Mouse (Mus musculus) heart, embryonic 16.5 days (tissue): Measurements from ENCODE around the gene Pdcl3. TPM values are rescaled to one million over a fixed set of nuclear protein-coding genes. Genes with fewer than 3 reads are reported as not detected.
"Not testable (repeated sequence)": the region's sequence is repeated elsewhere in the genome, so short reads cannot be mapped to it uniquely, and the experiment has no call there.

Experiments
- ATAC-seq: fragments of 200-750 bp; cut with Nextera tagmentation; replicated peaks from 2 replicates; pipeline ENCODE4 v1.8.0; 2017; ENCODE audit warnings: moderate number of reproducible peaks; ENCODE audit not compliant: insufficient read depth, low FRiP score; ENCODE audit errors: extremely low read depth
- H3K27ac ChIP-seq: fragments of 300-500 bp; sonication (generic); 2 replicates; pipeline ENCODE4 v1.5.1; 2014; ENCODE audit warnings: mild to moderate bottlenecking, low read length, control low read depth, moderate library complexity
- H3K27me3 ChIP-seq: fragments of 300-500 bp; sonication (generic); 2 replicates; pipeline ENCODE4 v1.6.1; 2014; ENCODE audit warnings: low read length, mixed read lengths; ENCODE audit not compliant: control insufficient read depth, insufficient read depth
- H3K36me3 ChIP-seq: fragments of 300-500 bp; sonication (generic); 2 replicates; pipeline ENCODE4 v1.6.1; 2014; ENCODE audit not compliant: control insufficient read depth, insufficient read depth
- H3K4me1 ChIP-seq: fragments of 300-500 bp; sonication (generic); 2 replicates; pipeline ENCODE4 v1.6.1; 2014; ENCODE audit warnings: low read length, mixed read lengths; ENCODE audit not compliant: control insufficient read depth, insufficient read depth
- H3K4me2 ChIP-seq: fragments of 300-500 bp; sonication (generic); 2 replicates; pipeline ENCODE4 v1.6.1; 2014; ENCODE audit warnings: low read depth, mild to moderate bottlenecking, control low read depth, low read length
- H3K4me3 ChIP-seq: fragments of 300-500 bp; sonication (generic); 2 replicates; pipeline ENCODE4 v1.5.1; 2014; ENCODE audit warnings: mild to moderate bottlenecking, control low read depth, low read length
- H3K9ac ChIP-seq: fragments of 300-500 bp; sonication (generic); 2 replicates; pipeline ENCODE4 v1.6.1; 2014; ENCODE audit warnings: low read length, control low read depth
- H3K9me3 ChIP-seq: fragments of 300-500 bp; sonication (generic); replicated peaks from 2 replicates; pipeline ENCODE4 v1.6.1; 2016; ENCODE audit warnings: low read length; ENCODE audit not compliant: control insufficient read depth
- WGBS: fragments of 180-500 bp; shearing (Covaris S2); extraction: QIAGEN DNeasy Blood & Tissue Kit; methylation state at CpG from one replicate; pipeline ENCODE4 v1.1.7; 2014; 5-methylcytosine and 5-hydroxymethylcytosine counted together
- polyA plus RNA-seq: library from polyadenylated mRNA; unstranded; fragments of >200 nt; fragmentation: Nextera tagmentation; extraction: Ambion mirVana; gene quantifications from 2 replicates; pipeline ENCODE4 v1.2.1, GENCODE M21; 2015

Gene Pdcl3
- polyA plus RNA-seq, 1 experiment from 2014 or later: 156 TPM

DNA sequence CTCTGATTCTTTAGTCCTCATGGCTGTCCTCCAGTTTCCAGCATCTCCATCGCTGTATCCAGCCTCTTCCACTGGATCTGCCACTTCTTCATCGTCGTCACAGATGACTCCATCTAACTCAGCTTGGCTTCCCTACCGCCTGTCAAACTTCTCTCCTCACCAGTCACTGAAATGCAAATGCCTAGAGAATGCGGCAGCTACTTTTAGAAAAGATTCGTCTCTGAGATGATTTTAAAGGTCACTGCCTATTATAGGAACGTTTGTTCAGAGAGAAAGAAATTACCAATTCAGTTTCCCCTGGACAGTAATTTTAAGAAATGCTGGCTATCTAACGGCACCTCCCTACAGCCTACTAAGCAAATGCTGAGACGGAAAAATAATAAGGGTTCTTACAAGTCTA lies 50.4 kb downstream of the Pdcl3 start:
- 78% methylated on average over 9 of the region's 9 CpGs for WGBS
- Histone ChIP-seq H3K4me3 (no peak overlapping the region), H3K9ac (no peak overlapping the region), H3K4me2 (no peak overlapping the region), H3K27me3 (no peaks in the 10 kb centered on the region), H3K36me3 (no peaks in the 10 kb centered on the region), H3K9me3 (no peaks in the 10 kb centered on the region), H3K4me1 (no peaks in the 10 kb centered on the region), H3K27ac (no peak overlapping the region)
- ATAC-seq: no peak

GRCm38 (mm10) chr1:39042188-39042587 lies 56.8 kb downstream of the Pdcl3 start:
- H3K9me3 ChIP-seq: no peaks in the 10 kb centered on the region
- H3K4me1 ChIP-seq: no peaks in the 10 kb centered on the region
- no peak overlapping the region for H3K9ac ChIP-seq
- H3K27ac ChIP-seq: no peak overlapping the region
- no peaks in the 10 kb centered on the region for H3K27me3 ChIP-seq
- H3K4me3 ChIP-seq: no peak overlapping the region
- H3K4me2 ChIP-seq: no peak overlapping the region
- no peak for ATAC-seq
- no peaks in the 10 kb centered on the region for H3K36me3 ChIP-seq
- WGBS: 45% methylated on average over 2 of the region's 2 CpGs

DNA sequence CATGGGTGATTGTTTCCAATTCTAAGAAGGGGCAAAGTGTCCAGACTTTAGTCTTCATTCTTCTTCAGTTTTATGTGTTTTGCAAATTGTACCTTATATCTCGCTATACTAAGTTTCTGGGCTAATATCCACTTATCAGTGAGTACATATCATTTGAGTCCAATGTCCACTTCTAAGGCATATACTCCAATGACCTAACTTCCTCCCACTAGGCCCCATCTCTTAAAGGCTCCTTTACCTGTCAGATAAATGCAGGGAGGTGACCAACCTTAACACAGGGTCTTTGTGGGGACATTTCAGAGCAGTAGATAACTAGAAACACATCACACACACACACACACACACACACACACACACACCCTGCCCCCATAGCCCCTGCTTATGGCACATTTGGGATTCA lies 59.0 kb downstream of the Pdcl3 start:
- H3K27me3 ChIP-seq, H3K4me2 ChIP-seq, ATAC-seq, H3K9ac ChIP-seq, H3K4me3 ChIP-seq, H3K4me1 ChIP-seq, H3K36me3 ChIP-seq, H3K27ac ChIP-seq: not testable (repeated sequence)
- 91% methylated on average over 1 of the region's 1 CpGs for WGBS
- H3K9me3 ChIP-seq: peaks cover 10% of the 10 kb centered on the region

DNA sequence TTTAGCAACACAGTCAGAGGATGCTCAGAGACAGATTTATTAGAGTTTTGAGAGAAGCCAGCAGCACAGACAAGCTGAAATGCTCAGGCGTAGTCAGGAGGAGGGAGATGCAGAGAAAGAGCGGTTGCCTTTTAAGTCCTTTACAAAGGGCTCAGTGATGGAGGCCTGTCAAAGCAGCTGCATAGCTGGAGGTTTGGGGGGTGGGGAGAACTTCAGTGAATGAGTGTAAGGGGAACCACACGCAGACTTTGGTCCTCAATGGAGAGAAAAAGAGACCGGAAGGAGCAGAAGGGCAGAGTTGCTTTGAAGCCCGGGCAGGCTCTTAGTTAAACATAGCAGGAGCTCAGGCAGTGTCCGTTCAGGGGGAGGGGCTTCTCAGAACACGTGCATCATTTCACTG lies 61.3 kb downstream of the Pdcl3 start:
- no peak overlapping the region for H3K4me2 ChIP-seq
- H3K4me3 ChIP-seq: no peak overlapping the region
- no peak for ATAC-seq
- H3K27me3 ChIP-seq: no peaks in the 10 kb centered on the region
- no peaks in the 10 kb centered on the region for H3K36me3 ChIP-seq
- H3K27ac ChIP-seq: no peak overlapping the region
- H3K4me1 ChIP-seq: no peaks in the 10 kb centered on the region
- 41% methylated on average over 7 of the region's 7 CpGs for WGBS
- H3K9me3 ChIP-seq: peaks cover 17% of the 10 kb centered on the region
- H3K9ac ChIP-seq: no peak overlapping the region

Other genes with a start within 250 kb of the Pdcl3 start
- 0.34 and 0.74 TPM in 2 replicates for gene Lonrf2, start 148.9 kb upstream of the Pdcl3 start, polyA plus RNA-seq
- gene Chst10, start 87.4 kb upstream of the Pdcl3 start, polyA plus RNA-seq: 0.90 and 1.4 TPM in 2 replicates
- not detected in 2 replicates for gene Nms, start 46.5 kb upstream of the Pdcl3 start, polyA plus RNA-seq
- 3.1 and 3.7 TPM in 2 replicates for gene Npas2, start 208.1 kb downstream of the Pdcl3 start, polyA plus RNA-seq